Mouse (Mus musculus) left cerebral cortex, adult 9 months (tissue): ENCODE results near the gene Edc3.

Source experiments
- DNase-seq, 2 experiments: peaks; one replicate each; pipeline ENCODE4 v3.0.0; 2022; ENCODE audit warnings: low spot score in 2 of 2

Edc3 gene

GRCm38 (mm10) chr9:57761563-57762551 is 53.5 kb downstream of the Edc3 start:
- no peak for DNase-seq

GRCm38 (mm10) chr9:57762563-57762991 is 54.2 kb downstream of the Edc3 start:
- DNase-seq = no peak

- DNase-seq = peak; percentile 69 to 77
Measured at GRCm38 (mm10) chr9:57764147-57764973, 56.0 kb downstream of the Edc3 start.

GRCm38 (mm10) chr9:57764974-57765363 is 56.6 kb downstream of the Edc3 start:
- peak; percentile 80 to 91 for DNase-seq

- DNase-seq = peak in 1 of 2 experiments; percentile 78
Measured at GRCm38 (mm10) chr9:57765364-57766351, 57.3 kb downstream of the Edc3 start, which contains the start of gene Clk3. TSS of gene Clk3 (minus strand) at chr9:57765860.

GRCm38 (mm10) chr9:57766431-57766830 is 58.1 kb downstream of the Edc3 start:
- peak in 1 of 2 experiments; percentile 48 for DNase-seq

- DNase-seq = no peak
Measured at GRCm38 (mm10) chr9:57767231-57767630, 58.9 kb downstream of the Edc3 start.

- no peak for DNase-seq
Measured at GRCm38 (mm10) chr9:57769539-57770069, 61.3 kb downstream of the Edc3 start.

- no peak for DNase-seq
Measured at GRCm38 (mm10) chr9:57770214-57770613, 61.9 kb downstream of the Edc3 start.

- DNase-seq = no peak
Measured at GRCm38 (mm10) chr9:57770836-57771235, 62.5 kb downstream of the Edc3 start.

GRCm38 (mm10) chr9:57773754-57774153 is 65.4 kb downstream of the Edc3 start:
- no peak for DNase-seq

- DNase-seq = no peak
Measured at GRCm38 (mm10) chr9:57774168-57774567, 65.8 kb downstream of the Edc3 start.

- peak; percentile 72 to 73 for DNase-seq
Measured at GRCm38 (mm10) chr9:57775026-57775425, 66.7 kb downstream of the Edc3 start.

- DNase-seq = no peak
Measured at GRCm38 (mm10) chr9:57775736-57776135, 67.4 kb downstream of the Edc3 start.

- DNase-seq = no peak
Measured at GRCm38 (mm10) chr9:57782656-57783055, 74.3 kb downstream of the Edc3 start.

GRCm38 (mm10) chr9:57789733-57790132 is 81.4 kb downstream of the Edc3 start:
- DNase-seq = no peak

- DNase-seq = no peak
Measured at GRCm38 (mm10) chr9:57797456-57797855, 89.1 kb downstream of the Edc3 start.

GRCm38 (mm10) chr9:57798725-57799253 is 90.4 kb downstream of the Edc3 start:
- no peak for DNase-seq

- DNase-seq = no peak
Measured at GRCm38 (mm10) chr9:57800325-57800975, 92.1 kb downstream of the Edc3 start.
